Mouse (Mus musculus): ENCODE data around the gene Ucp1.
"Not testable (repeated sequence)": the region's sequence is repeated elsewhere in the genome, so short reads cannot be mapped to it uniquely, and the experiment has no call there.

Gene Ucp1

DNA sequence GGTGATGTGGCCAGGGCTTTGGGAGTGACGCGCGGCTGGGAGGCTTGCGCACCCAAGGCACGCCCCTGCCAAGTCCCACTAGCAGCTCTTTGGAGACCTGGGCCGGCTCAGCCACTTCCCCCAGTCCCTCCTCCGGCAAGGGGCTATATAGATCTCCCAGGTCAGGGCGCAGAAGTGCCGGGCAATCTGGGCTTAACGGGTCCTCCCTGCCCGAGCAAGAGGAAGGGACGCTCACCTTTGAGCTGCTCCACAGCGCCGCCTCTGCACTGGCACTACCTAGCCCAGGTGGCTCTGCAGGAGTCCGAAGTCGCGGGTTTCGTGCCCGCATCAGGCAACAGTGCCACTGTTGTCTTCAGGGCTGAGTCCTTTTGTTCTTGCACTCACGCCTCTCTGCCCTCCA is at the start of gene Ucp1:
Gene Ucp1, plus strand, starts transcription at position 177 of the 400 bp plus-strand sequence.
- DNase-seq (ENCODE audit: low spot score) = no peak

DNA sequence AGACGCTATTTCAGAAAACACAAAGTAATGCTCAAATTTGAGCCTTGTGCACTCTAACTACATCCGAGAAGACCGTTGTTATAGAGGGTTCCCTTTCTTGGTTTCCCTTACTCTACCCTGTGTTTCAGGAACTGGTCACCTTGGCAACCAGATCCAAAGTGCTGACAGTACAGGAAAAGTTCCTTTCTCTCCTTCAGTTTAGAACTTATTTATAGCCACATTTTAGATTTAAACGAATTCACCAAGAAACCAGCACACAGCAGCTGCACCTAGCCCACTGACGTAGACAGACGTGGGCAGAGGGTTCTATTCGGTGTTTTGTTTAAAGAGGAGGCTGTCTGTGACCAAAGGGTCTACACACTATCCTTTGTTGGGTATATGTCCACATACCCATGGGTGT is 46.0 kb upstream of the Ucp1 start:
- DNase-seq (ENCODE audit: low spot score) = no peak

DNA sequence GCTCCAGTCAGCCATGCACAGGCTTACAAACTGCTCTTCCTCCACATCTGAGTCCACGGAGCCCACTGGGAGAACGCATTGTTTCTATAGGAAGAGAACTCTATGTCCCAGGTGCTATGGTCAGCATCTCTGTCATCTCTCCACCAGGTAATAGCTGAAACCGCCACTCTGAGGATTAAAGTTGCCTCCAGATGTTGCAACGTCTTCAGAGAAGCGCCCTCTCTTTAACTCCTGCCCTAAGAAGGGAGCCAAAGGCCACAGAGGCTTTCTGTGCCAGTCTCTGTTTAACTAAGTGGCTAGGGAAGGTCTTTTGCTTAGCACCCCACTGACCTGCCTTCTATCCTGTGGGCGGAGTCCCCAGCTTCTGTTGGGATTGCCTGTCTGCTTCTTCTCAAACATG is 39.3 kb upstream of the Ucp1 start:
- DNase-seq (ENCODE audit: low spot score) = no peak

DNA sequence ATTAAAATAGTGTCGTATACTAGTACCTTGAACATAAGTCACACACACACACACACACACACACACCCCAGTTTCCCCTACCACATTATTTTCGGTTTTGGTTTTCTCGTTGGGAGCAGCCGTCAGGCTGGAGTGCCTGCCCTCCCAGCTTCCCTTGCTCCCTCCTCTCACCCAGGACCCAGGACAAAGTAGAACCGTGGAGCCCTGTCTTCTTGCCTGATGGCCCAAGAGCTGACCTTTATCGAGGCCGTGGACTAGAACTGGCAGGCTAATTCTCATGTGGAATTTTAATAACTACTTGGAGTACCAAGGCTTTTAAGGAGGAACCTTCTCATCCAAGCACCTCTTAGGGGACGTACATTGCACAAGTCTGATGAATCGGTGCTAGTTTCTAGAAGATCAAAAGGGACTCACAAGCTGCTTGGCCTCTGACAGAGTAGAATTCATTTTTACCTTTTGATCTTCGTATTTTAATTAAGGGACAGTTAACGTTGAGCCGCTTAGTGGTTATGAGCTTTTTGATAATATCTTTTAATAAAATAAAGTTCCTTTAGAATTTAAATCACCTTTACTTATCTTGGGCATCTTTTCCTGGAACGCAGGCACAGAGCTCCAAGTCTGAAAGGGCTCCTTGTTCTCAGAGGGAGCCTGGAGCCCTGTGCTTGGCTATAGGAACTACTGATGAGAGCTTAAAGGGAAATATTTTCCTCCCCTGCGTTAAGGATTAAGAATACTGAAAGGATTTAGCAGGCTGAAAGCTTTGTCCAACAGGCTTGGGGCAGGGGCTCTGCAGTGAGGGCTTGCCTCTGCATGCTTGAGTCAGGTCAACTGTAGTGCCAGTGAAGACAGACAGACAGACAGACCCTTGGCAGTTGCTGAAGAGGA is 38.5 kb upstream of the Ucp1 start:
- DNase-seq (ENCODE audit: low spot score) = no peak

DNA sequence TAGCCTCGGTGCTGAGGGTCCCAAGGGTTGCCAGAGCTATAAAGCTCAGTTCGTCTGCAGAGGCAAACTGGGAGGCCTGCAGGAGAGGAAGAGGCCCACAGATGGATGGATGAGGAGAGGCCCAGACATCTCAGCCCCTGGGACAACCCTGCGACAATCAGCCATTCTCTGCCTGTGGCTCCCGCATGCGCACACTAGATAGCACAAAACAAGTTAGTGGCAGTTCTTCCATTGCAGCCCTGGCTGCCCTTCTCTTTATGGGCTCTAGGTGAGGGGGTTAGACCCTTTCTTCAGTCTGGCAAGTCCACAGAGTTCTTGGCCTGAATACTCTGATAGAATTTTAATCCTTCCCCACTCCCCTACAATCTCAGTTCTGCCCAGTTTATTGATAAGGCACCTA is 37.4 kb upstream of the Ucp1 start:
- DNase-seq (ENCODE audit: low spot score) = no peak

DNA sequence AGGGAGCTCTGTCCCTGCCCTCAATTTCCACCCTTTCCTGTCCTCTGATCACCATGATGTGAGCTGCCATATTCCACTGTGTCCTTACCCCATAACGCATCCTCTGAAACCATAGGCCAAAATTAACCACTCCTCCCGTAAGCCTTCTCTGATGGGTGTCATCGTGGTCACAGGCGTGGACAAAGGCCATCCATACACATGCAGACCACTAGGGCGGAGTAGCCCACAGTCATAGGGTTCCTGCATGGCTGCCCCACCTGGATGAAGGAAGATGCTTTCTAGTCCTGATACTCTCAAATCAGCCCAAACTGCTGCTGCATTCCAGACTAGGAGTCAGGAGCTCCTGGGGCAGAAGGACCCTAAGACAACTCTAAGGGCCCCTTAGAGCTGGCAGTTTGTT is 32.5 kb upstream of the Ucp1 start:
- no peak for DNase-seq (ENCODE audit: low spot score)

DNA sequence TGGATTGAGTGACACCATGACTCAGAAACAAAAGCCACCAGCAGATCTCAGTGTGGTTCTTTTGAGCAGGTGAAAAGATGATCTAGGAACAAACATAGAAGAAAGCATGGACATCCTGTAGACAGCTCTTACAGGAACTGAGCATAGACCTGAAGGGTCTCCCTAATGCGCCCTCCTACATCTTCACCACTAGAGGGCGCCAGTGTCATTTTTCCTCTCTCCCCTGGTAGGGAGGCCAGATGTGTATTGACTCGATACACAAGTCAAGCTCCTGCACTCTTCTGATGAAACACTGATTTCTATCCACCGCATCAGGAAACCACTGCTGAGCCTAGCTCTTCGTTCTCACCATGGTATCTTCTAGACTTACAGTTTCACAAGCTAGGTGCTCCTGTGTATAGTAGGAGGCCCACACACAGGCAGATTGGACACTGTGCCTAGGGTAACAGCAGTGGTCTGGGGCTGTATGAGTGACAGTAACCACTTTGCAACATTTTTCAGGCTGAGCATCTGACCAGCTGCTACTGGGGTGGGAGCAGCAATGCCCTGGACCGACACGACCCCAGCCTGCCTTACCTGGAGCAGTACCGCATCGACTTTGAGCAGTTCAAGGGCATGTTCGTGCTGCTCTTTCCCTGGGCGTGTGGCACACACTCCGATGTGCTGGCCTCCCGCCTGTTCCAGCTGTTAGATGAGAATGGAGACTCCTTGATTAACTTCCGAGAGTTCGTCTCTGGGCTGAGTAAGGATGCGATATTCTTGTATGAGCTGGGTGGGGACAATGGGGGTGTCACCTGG is 29.5 kb upstream of the Ucp1 start:
- DNase-seq (ENCODE audit: low spot score) = peak; percentile 57

DNA sequence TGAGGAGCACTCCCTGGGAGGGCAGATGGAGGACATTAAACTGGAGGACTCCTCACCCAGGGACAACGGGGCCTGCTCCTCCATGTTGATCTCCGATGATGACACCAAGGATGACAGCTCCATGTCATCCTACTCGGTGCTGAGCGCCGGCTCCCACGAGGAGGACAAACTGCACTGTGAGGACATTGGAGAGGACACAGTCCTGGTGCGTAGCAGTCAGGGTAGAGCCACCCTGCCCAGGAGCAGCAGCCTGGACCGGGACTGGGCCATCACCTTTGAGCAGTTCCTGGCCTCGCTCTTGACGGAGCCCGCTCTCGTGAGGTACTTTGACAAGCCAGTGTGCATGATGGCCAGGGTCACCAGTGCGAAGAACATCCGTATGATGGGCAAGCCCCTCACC is 19.0 kb upstream of the Ucp1 start:
- no peak for DNase-seq (ENCODE audit: low spot score)

DNA sequence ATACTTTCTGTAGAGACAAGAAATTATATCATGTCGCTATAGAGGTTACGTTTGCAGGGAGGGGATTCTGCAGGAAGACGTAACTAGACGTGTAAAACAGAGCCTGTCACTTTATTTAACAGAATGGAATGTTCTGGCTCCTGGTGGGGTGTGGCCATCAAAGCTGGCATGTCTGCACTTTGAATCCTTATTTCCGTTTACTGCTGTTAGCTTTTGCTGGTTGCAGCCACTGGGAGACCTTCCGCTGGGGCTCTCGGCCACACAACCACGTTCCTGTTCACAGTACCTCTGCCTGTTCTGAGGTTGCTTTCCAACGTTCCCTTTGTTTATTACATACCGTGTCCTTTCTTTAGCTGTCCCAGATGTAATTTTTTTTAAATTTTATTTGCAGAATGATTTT is 17.7 kb upstream of the Ucp1 start:
- DNase-seq (ENCODE audit: low spot score) = no peak

DNA sequence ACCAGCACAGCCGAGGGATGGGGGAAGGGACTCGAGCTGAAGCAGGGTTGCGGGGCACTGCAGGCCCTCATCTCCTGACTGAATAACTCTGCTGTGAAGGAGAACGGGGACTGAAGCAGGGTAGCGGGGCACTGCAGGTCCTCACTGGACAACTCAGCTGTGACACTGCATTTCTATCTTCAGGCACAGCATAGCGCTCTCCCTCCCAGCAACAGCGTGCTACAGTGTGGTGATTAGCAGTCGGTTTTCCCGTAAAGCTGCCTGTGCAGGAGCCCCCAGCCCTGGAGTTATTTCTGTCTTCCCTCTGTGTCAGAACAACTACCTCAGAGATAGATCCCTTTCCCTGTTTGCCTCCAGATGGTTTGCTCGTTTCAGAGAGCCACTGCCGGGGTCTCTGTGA is 15.7 kb upstream of the Ucp1 start:
- DNase-seq (ENCODE audit: low spot score) = no peak

DNA sequence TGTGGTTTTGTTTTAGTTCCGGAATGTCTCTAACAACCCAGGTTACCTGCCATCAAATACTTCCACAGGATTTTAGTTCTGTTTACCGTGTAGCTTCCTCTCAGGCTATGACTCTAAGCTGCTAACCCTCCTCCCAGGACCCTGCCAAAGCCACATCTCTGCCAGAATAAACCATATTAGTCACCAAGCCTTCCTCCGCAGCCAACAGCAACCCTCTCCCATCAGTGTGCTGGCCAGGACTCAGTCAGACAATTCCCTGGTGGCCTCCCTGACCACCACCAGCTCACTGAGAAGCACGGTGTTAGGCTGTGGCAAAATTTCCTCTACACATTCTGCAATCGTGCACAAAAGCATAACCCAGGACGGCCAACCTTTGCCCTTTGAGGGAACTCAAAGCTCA is 11.7 kb upstream of the Ucp1 start:
- no peak for DNase-seq (ENCODE audit: low spot score)

DNA sequence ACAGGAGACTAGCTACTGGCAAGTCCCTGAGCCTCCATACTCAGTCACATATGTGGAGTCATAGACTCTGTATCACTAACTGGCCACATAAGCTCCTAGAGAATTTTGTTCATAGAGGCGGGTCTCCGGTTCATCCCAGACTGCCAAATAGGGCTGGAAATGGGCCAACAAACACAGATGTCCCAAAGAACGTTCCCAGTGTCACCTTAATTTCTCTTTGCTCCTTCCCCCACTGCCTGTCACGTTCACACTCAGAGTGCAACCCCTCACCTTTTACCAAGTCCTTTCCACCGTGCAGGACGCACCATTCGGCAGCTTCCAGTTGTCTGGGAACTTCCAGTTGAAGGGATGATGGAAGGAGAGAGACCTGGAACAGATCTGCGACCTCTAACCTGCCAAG is 4.8 kb upstream of the Ucp1 start:
- DNase-seq (ENCODE audit: low spot score) = no peak

DNA sequence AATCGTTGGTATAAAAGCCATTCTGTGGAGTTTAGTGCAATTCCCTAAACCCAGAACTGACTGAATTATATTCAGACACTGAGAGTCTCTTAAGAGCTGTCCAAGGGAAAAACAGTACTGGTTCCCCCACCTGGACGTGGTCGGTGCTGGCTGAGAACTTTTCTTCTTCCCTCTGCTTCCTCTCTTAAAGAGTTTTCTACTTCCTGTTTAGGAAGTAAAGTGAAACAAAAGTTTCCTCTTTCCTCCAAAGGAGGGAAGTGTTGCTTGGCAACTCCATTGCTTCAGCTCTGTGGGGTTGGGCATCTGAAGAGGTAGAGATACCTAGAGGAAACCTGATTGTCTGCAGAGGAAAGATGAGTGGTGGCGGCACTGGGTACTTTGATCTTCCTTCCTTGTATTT is 7.2 kb downstream of the Ucp1 start:
- no peak for DNase-seq (ENCODE audit: low spot score)

DNA sequence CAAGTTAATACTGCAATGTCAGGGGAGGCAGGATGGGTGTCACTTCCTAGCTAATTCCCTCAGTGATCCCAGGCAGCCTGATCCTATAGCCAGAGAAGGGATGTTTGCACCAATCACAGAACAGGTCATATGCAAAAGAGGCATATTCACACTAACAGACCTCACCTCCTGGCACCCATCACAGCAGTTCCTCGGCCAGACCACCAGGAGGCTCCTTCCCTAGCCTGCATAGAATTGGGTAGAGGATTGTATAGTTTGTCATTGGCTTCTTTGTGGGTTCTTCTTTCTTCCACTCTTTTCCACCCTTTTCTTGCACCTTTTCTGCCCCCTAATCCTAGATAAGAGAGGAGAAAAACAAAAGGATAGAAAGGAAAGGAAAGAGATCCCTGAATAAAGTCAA is 10.0 kb downstream of the Ucp1 start:
- no peak for DNase-seq (ENCODE audit: low spot score)

DNA sequence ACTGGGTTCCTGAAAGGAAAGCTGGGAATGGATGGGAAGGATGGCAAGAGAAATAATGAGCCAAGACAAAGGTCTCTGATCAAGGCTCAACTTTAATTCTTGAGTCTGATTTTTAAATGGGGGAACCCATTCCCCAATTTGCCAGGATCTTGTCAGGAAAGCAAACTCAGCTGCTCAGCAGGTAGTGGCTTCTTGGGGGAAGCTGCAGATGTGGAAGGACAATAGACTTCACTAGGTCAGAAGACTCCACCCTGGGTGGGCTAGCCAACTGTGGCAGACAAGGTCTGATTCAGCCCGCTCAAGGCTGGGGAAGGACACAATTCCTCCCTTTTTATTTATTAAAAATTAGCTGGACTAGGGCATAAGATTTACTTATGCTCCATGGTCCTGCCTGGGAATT is 14.8 kb downstream of the Ucp1 start:
- no peak for DNase-seq (ENCODE audit: low spot score)

DNA sequence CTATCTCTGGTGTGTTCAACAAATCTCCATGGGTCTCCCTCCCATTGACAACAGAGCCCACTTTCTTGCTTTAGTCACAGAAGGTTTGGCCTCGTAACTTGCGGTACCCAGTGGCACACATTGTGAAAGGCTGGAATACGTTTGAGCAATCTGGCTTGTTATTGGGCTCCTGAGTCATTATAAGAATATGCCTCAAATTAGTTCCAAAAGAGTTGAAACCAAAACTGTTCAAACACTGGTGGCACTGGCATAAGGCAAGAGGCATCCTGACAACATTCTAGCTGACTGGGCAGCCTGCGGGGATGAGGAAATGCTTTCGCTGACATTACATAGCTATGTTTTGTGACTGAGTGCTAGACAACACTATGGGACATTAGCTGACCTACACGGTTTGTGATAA is 19.7 kb downstream of the Ucp1 start:
- no peak for DNase-seq (ENCODE audit: low spot score)

DNA sequence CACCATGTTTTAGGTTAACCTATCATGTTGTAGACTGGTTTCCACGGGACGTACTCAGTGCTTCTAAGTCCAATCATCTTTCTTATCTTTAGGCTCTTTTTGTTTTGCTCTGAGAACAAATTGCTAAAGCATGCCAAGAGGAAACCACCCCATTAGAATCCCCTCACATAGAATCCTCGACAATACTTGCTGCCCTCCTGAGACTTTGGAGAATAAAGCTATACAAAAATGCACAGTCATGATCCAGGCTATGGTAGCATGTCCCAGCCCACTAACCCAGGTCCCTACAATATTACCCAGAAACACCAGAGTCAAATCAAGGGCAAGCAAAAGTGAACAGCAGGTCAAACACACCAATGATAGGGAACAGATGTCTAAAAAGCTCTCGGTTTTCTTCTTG is 24.9 kb downstream of the Ucp1 start:
- not testable (repeated sequence) for DNase-seq (ENCODE audit: low spot score)

DNA sequence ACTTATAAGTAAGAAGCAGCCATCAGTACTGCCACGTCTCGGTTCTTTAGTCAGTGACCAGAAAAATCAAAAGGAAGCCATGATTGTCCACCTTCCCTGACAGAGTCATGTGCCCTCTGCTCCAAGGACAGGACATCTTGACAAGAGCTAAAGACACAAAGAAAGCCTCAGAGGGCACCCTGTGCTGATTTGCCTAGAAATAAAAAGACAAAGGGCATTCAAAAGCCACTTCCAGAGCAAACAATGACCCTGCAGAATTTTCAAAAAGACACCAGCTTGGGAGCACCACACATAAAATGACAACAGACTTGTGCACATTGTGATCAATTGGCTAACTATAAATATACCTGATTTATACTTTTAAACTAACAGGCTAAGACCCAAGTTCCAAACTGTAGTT is 25.5 kb downstream of the Ucp1 start:
- no peak for DNase-seq (ENCODE audit: low spot score)

DNA sequence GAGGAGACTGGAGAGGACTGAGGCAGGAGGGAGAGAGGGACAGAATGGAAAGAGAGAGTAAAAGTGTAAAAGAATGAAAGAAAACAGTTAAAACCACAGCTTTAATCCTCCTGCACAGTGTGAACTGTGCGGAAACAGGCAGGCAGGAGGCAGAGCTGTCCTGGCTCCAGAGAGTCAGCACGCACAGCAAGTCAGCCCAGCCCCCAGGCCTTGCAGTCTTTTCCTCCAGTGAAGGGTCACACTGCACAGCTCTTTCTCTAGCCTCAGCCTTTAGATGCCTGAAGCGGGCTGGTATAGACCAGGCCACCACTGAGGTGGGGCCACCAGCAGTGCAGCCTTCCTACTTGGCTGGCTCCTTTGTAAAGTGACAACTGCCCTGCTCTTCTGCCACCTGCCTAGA is 30.4 kb downstream of the Ucp1 start:
- no peak for DNase-seq (ENCODE audit: low spot score)

DNA sequence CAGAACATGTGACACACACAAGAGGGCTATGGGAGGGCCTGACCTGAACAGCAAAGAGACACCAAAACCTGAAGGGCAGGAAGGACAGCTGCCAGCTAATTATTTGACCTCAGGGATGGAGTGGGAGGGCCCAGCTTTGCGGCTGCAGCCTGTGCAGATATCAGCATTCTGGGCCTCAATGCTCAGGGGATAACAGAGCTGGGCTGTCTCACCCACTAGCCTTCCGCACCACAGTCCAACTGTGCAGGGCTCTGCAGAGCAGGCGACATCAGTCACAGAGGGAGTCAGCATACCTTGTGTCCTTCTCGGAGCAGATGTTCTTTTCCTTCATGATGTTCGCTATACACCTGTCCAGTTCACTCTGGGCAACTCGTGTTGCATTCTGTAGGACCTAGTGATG is 32.2 kb downstream of the Ucp1 start:
- DNase-seq (ENCODE audit: low spot score) = no peak

DNA sequence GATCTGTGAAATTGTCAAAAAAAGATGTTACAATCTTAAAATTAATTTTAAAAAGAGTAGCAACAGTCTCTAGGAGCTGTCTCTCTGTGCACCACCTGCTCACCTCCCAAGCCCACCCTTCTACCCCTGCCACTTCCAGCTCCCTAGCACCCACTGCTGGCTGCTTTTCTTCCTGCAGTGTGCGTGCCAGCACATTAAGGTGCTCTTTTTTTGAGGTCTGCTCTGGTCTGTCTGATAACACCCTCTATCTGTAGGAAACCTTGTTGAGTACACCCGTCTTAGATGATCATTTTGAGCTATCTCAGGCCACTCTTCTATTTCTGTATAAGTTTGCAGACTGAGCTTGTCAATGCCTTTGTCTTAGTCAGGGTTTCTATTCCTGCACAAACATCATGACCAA is 32.9 kb downstream of the Ucp1 start:
- no peak for DNase-seq (ENCODE audit: low spot score)

DNA sequence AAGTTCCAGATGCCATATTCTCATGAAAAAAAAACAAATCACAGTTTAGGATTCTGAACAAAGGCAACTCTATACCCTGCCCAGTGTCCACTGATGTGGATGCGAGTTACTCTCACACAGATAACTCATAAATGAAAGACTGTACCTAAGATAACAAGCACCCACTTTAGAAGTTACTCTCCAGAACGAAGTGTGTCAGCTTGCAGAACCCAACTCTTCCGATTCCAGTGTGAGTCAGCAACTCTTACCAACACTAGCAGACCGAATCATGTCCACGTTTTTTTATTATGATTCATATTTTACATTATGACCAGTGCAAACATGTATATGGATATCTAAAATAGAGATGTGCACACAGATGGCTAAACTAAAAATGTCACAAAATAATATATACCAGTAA is 37.7 kb downstream of the Ucp1 start:
- DNase-seq (ENCODE audit: low spot score) = no peak

DNA sequence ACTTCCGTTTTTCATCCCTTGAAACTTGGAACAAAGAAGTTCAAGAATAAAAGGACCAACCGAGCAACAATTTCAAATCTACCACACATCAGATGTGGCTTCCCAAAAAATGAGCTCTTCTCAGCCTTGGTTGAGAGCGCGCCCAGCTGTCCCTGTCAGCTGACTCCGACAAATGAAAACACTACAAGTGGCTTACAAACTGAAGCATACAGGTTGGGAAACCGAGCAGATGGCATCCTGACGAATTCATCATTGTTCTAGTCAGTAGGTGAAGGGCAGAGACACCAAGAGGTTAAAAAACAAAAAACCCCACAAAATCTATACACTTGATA is 41.4 kb downstream of the Ucp1 start:
- no peak for DNase-seq (ENCODE audit: low spot score)
